Mouse (Mus musculus): ENCODE data around the gene Smn1. TPM values are rescaled to one million over a fixed set of nuclear protein-coding genes. Genes with fewer than 3 reads are reported as not detected.

The Smn1 gene
- total RNA-seq (2012; rRNA removed) = 31.2 and 36.7 TPM in 2 replicates
- total RNA-seq (2014; rRNA removed) = 27.7 and 35.0 TPM in 2 replicates
- 122 and 141 TPM in 2 replicates for polyA plus RNA-seq (2012; ENCODE audit: insufficient read length, low read depth)

DNA sequence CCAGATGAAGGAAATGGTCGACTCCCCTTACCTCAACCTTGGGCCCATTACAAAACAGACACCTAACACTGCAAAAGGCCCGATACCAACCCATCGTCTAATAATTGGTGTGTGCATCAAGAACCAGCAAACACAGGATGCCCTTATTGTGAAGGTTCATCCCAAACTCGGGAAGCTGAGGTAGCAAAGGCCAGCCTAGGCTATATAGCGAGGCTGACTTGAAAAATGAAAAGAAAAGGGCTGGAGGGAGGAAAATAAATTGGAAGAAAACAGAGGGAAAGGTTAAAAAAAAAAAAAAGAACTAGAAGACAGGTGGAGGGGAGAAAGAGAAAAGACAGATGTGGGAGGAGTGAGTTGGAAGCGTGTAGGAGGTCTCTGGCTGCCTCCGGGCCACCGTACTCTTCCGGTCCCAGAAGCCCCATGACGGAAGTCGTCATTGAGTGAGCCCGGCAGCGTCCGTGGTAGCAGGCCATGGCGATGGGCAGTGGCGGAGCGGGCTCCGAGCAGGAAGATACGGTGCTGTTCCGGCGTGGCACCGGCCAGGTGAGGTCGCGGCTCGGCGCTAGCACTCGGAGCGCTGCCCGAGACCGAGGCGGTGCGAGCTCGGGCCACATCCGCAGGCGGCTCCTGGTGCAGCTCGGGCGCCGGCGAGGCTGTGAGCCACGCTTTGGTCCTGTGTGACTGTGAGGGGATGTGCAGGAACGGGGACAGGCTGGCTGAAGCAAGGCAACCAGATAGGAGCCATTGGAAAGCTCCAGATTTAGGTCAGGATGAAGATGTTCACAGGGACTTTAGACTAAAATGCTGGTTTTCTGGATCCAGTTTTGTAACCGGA is at the start of gene Smn1:
Gene Smn1, plus strand, starts transcription at position 430 of the 835 bp plus-strand sequence.
- Histone ChIP-seq H3K79me2 (replicated peaks; ENCODE audit: control insufficient read depth, extremely low read depth, insufficient read depth, poor library complexity, severe bottlenecking) (peaks cover 17% of the 10 kb centered on the region), H3K27ac (ENCODE audit: insufficient read depth, low read depth) (no peak within 1 kb of the TSS), H3K4me3 (replicated peaks in 1 of 3; ENCODE audit: low read depth in 2 of 3, low read length in 2 of 3, poor library complexity in 1 of 3) (peak within 1 kb of the TSS; percentile 85 to 100 (median 92)), H3K27me3 (replicated peaks) (no peaks in the 10 kb centered on the region), H3K36me3 (replicated peaks in 1 of 2; ENCODE audit: control insufficient read depth in 1 of 2, insufficient read depth in 1 of 2, low read length in 1 of 2) (peaks cover 26 to 32% of the 10 kb centered on the region in 2 experiments), H3K9me3 (replicated peaks; ENCODE audit: low read length) (no peaks in the 10 kb centered on the region), H3K4me1 (ENCODE audit: control insufficient read depth in 1 of 2, insufficient read depth in 2 of 2) (peaks cover 0 to 15% of the 10 kb centered on the region in 2 experiments; a peak in 2 of 4 replicates), H3K4me2 (ENCODE audit: insufficient read depth, low read depth, poor library complexity, severe bottlenecking) (peak within 1 kb of the TSS; percentile 84), H3K9ac (ENCODE audit: insufficient read depth, low read depth) (peak within 1 kb of the TSS; percentile 92)
- dilution Hi-C loops (cut with MboI; ENCODE audit: extremely low pct_ligation_motif_present, extremely low pct_unique_long_range_greater_than_20kb, low sequenced_read_pairs) (no loop called here), in situ Hi-C loops (cut with MboI; ENCODE audit: low pct_ligation_motif_present, low pct_unique_long_range_greater_than_20kb, low sequenced_read_pairs) (loop anchor here (25.0 kb wide), 1 partner anchor 263 kb away; no protein-coding TSS in a partner anchor)
- no peak for TF ChIP-seq PAX5 (IDR thresholded peaks at IDR 0.05; ENCODE audit: low read length)
- no peak for TF ChIP-seq ZKSCAN1 (IDR thresholded peaks at IDR 0.05; ENCODE audit: borderline replicate concordance, low read depth, low read length)
- TF ChIP-seq USF1 (IDR thresholded peaks at IDR 0.05; ENCODE audit: low read depth, low read length) = no peak
- TF ChIP-seq GABPA (IDR thresholded peaks at IDR 0.05; ENCODE audit: insufficient replicate concordance, low read depth, low read length) = peak; percentile 29; the same call in 1 of the 2 replicates
- peak; percentile 83 for TF ChIP-seq NELFE (IDR thresholded peaks at IDR 0.05; ENCODE audit: low read depth, low read length)
- TF ChIP-seq JUND (conservative IDR thresholded peaks at IDR 0.05; ENCODE audit: low read depth, low read length) = peak; percentile 25; the same call in 1 of the 2 replicates
- no peak for TF ChIP-seq USF2 (conservative IDR thresholded peaks at IDR 0.05; ENCODE audit: low read depth, low read length)
- no peak for TF ChIP-seq E2F4 (IDR thresholded peaks at IDR 0.05; ENCODE audit: insufficient replicate concordance, low read depth, low read length)
- TF ChIP-seq NRF1 (IDR thresholded peaks at IDR 0.05; ENCODE audit: low read depth, low read length) = peak; percentile 47
- no peak for TF ChIP-seq ZC3H11A (IDR thresholded peaks at IDR 0.05; ENCODE audit: low read depth, low read length)
- TF ChIP-seq MAX (IDR thresholded peaks at IDR 0.05; ENCODE audit: low read length) = peak; percentile 81
- TF ChIP-seq SIN3A (IDR thresholded peaks at IDR 0.05; ENCODE audit: low read length) = peak; percentile 96
- no peak for TF ChIP-seq BHLHE40 (IDR thresholded peaks at IDR 0.05; ENCODE audit: low read depth, low read length)
- TF ChIP-seq RAD21 (IDR thresholded peaks at IDR 0.05; ENCODE audit: low read depth, low read length) = no peak
- peak; percentile 84 for TF ChIP-seq TCF12 (IDR thresholded peaks at IDR 0.05; ENCODE audit: low read depth, low read length)
- peak; percentile 64 for TF ChIP-seq MEF2A (IDR thresholded peaks at IDR 0.05; ENCODE audit: borderline replicate concordance, low read depth, low read length)
- TF ChIP-seq POLR2AphosphoS2 (IDR thresholded peaks at IDR 0.05; ENCODE audit: low read depth, low read length) = no peak; the same call in 1 of the 2 replicates
- TF ChIP-seq CHD1 (IDR thresholded peaks at IDR 0.05; ENCODE audit: low read depth, low read length) = no peak
- TF ChIP-seq CTCF (conservative IDR thresholded peaks at IDR 0.05 in 1 of 2, IDR thresholded peaks at IDR 0.05 in 1 of 2; ENCODE audit: low read depth in 2 of 2, low read length in 2 of 2) = no peak
- TF ChIP-seq TBP (conservative IDR thresholded peaks at IDR 0.05; ENCODE audit: low read depth, low read length) = peak; percentile 69; the same call in 1 of the 2 replicates
- TF ChIP-seq UBTF (IDR thresholded peaks at IDR 0.05; ENCODE audit: low read depth, low read length) = no peak
- TF ChIP-seq MXI1 (IDR thresholded peaks at IDR 0.05; ENCODE audit: low read depth, low read length) = peak; percentile 96
- no peak for TF ChIP-seq MAFK (IDR thresholded peaks at IDR 0.05; ENCODE audit: insufficient replicate concordance, low read length)
- TF ChIP-seq ZMIZ1 (IDR thresholded peaks at IDR 0.05; ENCODE audit: low read depth, low read length) = peak; percentile 77
- TF ChIP-seq SMC3 (IDR thresholded peaks at IDR 0.05; ENCODE audit: low read depth, low read length) = no peak
- TF ChIP-seq RCOR1 (conservative IDR thresholded peaks at IDR 0.05; ENCODE audit: low read depth, low read length) = no peak
- TF ChIP-seq MYC (IDR thresholded peaks at IDR 0.05; ENCODE audit: low read depth, low read length) = peak; percentile 95
- peak; percentile 87 for TF ChIP-seq ELF1 (IDR thresholded peaks at IDR 0.05; ENCODE audit: low read depth, low read length)
- no peak for TF ChIP-seq JUN (IDR thresholded peaks at IDR 0.05; ENCODE audit: insufficient read depth, low read depth, low read length)
- TF ChIP-seq KAT2A (IDR thresholded peaks at IDR 0.05; ENCODE audit: insufficient replicate concordance, low read length) = peak; percentile 96
- peak; percentile 98 for TF ChIP-seq HCFC1 (IDR thresholded peaks at IDR 0.05; ENCODE audit: low read depth, low read length)
- peak; percentile 55; the same call in 1 of the 2 replicates for TF ChIP-seq ZNF384 (IDR thresholded peaks at IDR 0.05; ENCODE audit: low read depth, low read length)
- no peak for TF ChIP-seq EP300 (IDR thresholded peaks at IDR 0.05; ENCODE audit: low read length)
- peak; percentile 51; the same call in 1 of the 2 replicates for TF ChIP-seq IRF4 (IDR thresholded peaks at IDR 0.05; ENCODE audit: low read depth, low read length)
- TF ChIP-seq CHD2 (IDR thresholded peaks at IDR 0.05; ENCODE audit: low read length) = no peak
- TF ChIP-seq MAZ (IDR thresholded peaks at IDR 0.05; ENCODE audit: low read depth, low read length) = 0 out of 2 replicates have a peak, but pooled peaks have one; percentile 28
- TF ChIP-seq ETS1 (conservative IDR thresholded peaks at IDR 0.05; ENCODE audit: low read depth, low read length) = no peak
- peak; percentile 90 for TF ChIP-seq POLR2A (IDR thresholded peaks at IDR 0.05; ENCODE audit: low read depth, low read length)
- DNase-seq (ENCODE audit: extremely low read depth) = peak; percentile 94

Data from CH12.LX (cell line).